Mouse (Mus musculus): Measurements from ENCODE around the gene Cdc42se1.

The Cdc42se1 gene

DNA sequence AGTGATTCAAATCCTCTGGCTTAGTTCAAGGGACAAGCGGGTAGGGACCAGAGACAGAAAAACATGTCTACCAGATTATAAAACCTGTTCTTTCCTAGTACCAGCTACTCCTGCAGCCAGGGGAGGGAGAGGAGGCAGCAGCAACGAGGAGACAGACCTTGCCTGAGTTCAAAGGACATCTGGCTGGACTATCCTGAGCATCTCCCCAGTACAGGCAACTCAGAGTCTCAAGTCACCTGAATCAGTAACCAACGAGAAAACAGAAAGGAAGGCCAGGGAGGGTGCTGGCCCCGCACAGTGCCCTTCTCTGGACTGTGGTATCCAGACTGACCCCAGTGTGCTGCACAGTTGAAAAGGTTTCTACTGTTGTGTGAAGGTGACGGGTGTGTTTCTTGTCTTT, 28.4 kb downstream of the Cdc42se1 start:
- DNase-seq, result peak; percentile 76

GRCm38 (mm10) chr3:95261975-95262374, 33.4 kb downstream of the Cdc42se1 start:
- DNase-seq, result no peak

GRCm38 (mm10) chr3:95263089-95263739, 34.7 kb downstream of the Cdc42se1 start:
- peak; percentile 97 for DNase-seq

- DNase-seq, result no peak
Observed at GRCm38 (mm10) chr3:95264724-95265123, 36.2 kb downstream of the Cdc42se1 start.

DNA sequence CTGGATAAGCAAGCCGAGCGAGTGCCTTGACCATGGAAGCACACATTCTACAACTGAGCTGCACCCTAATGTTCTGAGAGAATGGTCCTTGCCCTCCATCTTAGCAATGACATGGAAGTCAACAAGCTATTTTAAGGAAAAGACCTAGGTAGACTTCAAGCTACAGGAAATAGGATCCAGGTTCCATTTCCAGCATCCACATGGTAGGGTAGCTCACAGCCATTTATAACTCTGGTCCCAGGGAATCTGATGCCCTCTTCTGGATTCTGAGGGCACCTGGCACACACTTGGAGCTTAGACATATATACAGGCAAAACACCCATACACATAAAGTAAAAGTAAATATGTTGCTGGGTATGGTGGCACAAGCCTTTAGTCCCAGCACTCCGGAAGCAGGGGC, 37.5 kb downstream of the Cdc42se1 start:
- no peak for DNase-seq

DNA sequence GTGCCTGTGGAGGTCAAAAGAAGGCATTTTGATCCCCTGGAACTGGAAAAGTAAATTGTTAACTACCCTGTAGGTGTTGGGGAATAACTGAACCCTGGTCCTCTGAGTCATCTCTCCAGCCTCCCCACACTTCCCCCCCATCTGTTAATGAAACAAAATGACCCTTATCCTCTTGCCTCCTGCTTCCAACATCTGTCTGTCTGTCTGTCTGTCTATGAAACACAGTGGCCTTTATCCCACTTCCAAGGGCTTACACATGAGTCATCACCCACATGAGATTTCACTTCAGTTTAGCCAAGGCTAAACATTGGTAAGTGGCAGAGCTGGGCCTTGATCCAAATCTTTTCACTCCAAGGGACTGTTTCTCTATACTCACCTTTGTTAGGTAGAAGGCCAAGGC, 39.3 kb downstream of the Cdc42se1 start:
- peak; percentile 76 for DNase-seq

- DNase-seq, result no peak
Observed at GRCm38 (mm10) chr3:95269789-95270188, 41.3 kb downstream of the Cdc42se1 start.

GRCm38 (mm10) chr3:95270766-95271364, 42.3 kb downstream of the Cdc42se1 start:
- no peak for DNase-seq

DNA sequence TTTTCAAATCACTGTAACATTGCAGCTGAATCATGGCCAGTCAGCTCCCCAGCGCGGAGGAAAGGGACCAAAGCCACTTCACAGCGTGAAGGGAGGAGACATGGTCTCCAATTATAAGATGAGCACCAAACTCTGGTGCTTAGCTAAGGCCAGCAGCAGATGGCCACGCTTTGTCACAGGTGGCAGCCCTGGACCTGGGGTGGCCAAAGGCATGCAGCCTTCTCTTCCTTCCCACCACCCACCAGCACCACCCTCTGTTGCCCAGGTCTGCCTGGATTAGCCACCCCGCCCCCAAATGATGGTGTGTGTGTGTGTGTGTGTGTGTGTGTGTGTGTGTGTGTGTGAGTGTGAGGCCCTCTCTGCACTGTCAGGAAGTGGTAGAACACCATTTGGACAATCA, 44.9 kb downstream of the Cdc42se1 start:
- no peak for DNase-seq

DNA sequence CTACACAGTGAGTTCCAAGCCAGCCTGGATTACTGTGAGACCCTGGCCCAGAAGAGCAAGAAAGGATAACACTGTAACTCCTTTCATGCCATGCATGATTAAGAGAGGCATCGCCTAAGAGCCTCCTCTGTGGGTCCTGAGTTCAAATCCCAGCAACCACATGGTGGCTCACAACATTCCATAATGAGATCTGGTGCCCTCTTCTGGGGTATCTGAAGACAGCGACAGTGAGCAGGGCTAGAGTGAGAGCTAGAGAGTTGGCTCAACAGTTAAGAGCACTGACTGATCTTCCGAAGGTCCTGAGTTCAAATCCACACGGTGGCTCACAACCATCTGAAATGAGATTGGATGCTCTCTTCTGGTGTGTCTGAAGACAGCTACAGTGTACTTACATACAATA, 45.9 kb downstream of the Cdc42se1 start:
- DNase-seq, result no peak

- no peak for DNase-seq
Observed at GRCm38 (mm10) chr3:95275161-95275560, 46.6 kb downstream of the Cdc42se1 start.

- no peak for DNase-seq
Observed at GRCm38 (mm10) chr3:95276428-95276934, 47.9 kb downstream of the Cdc42se1 start.

DNA sequence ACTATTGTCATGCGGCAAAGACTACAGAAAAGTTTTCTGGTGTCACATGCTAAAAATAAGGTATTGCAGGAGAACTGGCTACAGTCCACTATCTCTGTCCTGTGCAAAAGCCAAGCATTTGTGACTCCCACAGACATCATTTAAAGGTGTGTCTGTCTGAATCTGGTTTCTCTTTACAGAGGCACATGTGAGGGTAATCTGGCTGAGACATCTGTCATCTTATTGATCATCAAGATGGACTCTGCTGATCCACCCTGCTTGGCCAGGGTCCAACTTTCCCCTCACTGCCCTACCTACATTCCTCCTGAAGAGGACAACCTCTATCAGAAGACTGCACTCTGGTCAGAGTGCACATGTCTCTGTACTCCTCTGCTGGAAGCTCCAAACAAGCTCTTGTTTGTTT, 48.6 kb downstream of the Cdc42se1 start:
- DNase-seq, result peak; percentile 47

DNA sequence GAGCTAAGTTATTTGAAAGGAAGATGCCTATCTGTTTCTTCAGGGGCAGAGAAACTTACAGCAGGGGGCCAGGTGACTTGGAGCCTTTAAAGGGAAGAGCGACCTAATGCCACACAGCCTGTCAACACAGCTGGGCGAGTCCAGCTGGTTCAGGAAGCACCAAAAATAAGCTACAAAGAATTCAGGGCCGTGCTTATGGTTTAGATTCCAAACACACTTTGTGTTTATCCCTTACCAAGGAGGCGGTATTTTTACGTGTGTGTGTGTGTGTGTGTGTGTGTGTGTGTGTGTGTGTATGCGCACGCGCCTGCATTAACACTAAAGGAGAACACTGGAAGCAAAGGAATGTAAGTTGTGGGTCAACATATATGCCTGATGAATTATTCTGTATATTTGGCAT, 52.2 kb downstream of the Cdc42se1 start:
- peak; percentile 56 for DNase-seq

DNA sequence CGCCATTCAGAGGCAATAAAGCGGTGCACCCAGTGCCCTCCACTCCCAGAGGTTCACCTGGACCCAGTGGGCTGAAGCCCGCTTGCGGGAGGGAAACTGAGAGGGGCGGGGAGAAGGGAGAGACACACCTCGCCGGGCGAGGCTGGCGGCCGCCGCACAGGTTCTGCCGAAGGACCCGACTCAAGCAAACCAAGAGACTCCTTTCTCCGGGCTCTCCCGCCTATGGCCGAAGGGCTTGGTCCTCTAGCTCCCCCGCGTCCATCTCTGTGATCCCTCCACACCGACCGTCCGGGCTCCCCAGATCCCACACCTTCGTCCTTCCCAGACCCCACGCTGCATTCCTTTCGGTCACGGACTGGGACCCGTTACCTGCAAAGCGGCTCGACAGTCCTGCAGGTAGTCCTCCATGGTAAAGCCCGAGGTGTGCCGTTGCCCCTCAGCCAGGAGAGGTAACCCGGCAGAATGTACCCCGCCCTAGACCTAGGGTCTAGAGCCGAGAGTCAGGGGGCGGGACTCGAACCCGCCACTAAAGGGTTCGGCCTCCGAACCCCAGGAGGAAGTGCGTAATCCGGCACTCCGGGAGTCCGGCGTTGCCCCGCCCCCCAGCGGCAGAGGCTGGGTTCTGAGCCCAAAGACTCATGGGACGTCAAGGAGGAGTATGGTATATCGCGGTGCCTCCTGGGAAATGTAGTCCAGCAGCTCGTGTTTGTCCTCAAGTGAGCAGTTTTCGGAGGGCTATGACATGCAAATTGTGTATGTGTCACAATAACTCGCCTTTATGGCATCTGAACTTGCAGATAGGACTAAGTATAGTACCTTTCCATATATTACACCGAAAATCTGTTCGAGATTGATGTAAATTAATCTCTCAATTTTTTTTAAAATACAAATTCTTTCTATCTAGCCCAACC, 52.9 kb downstream of the Cdc42se1 start, which contains the start of the genes Mindy1 and Prune1:
TSS of gene Mindy1 (plus strand) at position 130 of the 911 bp plus-strand sequence.
TSS of gene Prune1 (minus strand) at position 861 of the 911 bp plus-strand sequence.
- DNase-seq, result peak; percentile 99

DNA sequence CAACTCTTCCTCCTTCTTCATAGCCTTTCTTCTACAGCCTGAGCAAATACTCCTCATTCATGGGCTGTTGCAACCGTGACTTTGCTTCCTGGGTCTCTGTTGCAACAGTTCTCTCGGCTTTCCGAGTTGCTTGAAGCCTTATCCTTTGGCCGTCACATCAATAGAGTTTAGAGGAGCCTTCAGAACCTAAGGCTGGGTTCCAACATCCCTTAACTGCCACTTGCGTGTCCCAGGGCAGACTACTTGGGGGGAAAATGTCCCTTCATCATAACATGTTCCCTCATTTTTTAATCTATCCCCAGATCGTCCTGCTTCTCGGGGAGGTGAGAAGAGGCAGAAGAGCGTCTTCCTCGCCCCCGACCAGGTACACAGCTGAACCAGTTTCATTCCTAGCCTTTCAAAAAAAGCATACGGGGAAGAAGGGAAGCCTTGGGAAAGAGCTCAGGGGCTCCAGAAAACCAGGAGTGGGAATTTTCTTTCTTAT, 53.9 kb downstream of the Cdc42se1 start:
- DNase-seq, result peak; percentile 60

- peak; percentile 88 for DNase-seq
Observed at GRCm38 (mm10) chr3:95282865-95283588, 54.5 kb downstream of the Cdc42se1 start.

GRCm38 (mm10) chr3:95283589-95283941, 55.0 kb downstream of the Cdc42se1 start:
- no peak for DNase-seq

GRCm38 (mm10) chr3:95284062-95284461, 55.5 kb downstream of the Cdc42se1 start:
- DNase-seq, result no peak

DNA sequence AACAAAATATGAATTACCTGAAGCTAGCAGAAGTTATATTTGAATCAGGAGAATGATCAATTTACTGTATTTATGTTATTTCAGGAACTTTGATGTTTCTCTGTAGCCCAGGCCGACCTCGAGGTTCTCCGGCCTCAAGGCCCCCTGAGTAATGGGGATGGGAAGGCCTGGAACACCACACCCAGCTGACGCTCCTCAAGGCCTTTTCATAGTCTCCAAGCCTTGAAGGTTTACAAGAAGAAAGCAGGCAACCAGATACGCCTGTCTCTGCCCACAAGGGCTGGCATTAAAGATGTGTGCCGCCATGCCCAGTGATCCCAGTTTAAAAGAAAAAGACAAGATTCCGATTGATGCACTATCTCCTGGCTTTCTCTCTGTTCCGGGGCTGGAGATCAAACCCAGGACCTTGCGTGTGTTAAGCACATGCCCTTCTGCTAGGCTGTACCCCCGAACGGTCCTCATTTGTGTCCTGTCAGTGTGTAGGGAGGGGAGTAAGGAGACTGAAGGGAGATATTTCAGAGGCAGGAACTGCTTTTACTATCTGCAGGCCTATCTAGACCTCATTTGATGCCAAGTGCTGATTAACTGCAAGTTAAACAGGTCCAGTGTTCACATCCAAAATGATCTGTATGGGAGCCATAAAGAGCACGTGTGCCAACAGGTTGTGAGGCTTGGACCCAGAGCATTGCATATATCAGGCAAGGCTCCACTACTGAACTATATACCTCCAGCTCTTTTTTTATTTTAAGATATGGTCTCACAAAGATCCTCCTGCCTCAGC, 56.2 kb downstream of the Cdc42se1 start:
- DNase-seq, result no peak

DNA sequence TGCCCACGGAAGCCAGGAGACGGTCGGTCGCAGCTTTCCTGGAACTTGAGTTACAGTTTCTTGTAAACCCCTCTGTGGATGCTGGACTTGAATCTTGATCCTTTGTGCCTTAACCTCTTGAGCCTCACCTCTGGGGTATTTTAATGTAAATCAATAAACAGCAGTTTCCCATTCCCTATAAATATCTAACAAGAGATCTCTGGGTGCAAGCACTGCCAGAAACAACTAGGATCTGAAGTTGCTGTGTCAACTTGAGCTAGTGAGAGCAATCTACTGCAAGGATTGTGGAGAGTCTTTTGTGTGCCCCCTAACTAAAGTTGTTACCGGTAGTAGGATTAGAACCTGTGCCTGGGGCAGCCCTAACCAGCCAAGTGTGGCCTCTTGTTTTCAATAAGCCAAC, 56.9 kb downstream of the Cdc42se1 start:
- no peak for DNase-seq

All from kidney, adult 9 months (tissue).